Mouse (Mus musculus): Measurements from ENCODE around the gene Cenpj.

The Cenpj gene

GRCm38 (mm10) chr14:56575416-56575815 lies at the start of gene Cenpj, which contains the start of gene Parp4:
Cenpj (minus strand) TSS chr14:56575425.
Parp4 (plus strand) TSS chr14:56575619.
- in situ Hi-C loops (cut with MboI, MseI) = loop anchor here (5.0 to 10.0 kb wide), 3 partner anchors 202 to 1081 kb away; partner anchors contain the start of genes Carmil3 and Pspc1

GRCm38 (mm10) chr14:56620425-56620824 lies 45.2 kb upstream of the Cenpj start:
- in situ Hi-C loops (cut with MboI, MseI) = no loop called here

- in situ Hi-C loops (cut with MboI, MseI) = no loop called here
Observed at GRCm38 (mm10) chr14:56617470-56617869, 42.2 kb upstream of the Cenpj start.

- in situ Hi-C loops (cut with MboI, MseI) = no loop called here
Observed at GRCm38 (mm10) chr14:56613212-56613611, 38.0 kb upstream of the Cenpj start.

- in situ Hi-C loops (cut with MboI, MseI) = no loop called here
Observed at GRCm38 (mm10) chr14:56605136-56605535, 29.9 kb upstream of the Cenpj start.

- in situ Hi-C loops (cut with MboI, MseI) = no loop called here
Observed at GRCm38 (mm10) chr14:56604438-56604837, 29.2 kb upstream of the Cenpj start.

- in situ Hi-C loops (cut with MboI, MseI) = no loop called here
Observed at GRCm38 (mm10) chr14:56602069-56602468, 26.8 kb upstream of the Cenpj start.

GRCm38 (mm10) chr14:56598759-56599158 lies 23.5 kb upstream of the Cenpj start:
- in situ Hi-C loops (cut with MboI, MseI) = no loop called here

- in situ Hi-C loops (cut with MboI, MseI) = no loop called here
Observed at GRCm38 (mm10) chr14:56594811-56595210, 19.6 kb upstream of the Cenpj start.

- in situ Hi-C loops (cut with MboI, MseI) = no loop called here
Observed at GRCm38 (mm10) chr14:56592191-56592590, 17.0 kb upstream of the Cenpj start.

GRCm38 (mm10) chr14:56582294-56582693 lies 7.1 kb upstream of the Cenpj start:
- in situ Hi-C loops (cut with MboI, MseI) = no loop called here

GRCm38 (mm10) chr14:56581117-56581516 lies 5.9 kb upstream of the Cenpj start:
- in situ Hi-C loops (cut with MboI, MseI) = no loop called here

GRCm38 (mm10) chr14:56579011-56579410 lies 3.8 kb upstream of the Cenpj start:
- in situ Hi-C loops (cut with MboI, MseI) = loop anchor here (5.0 to 10.0 kb wide), 3 partner anchors 198 to 1084 kb away; partner anchors contain the start of genes Carmil3 and Pspc1

GRCm38 (mm10) chr14:56575969-56576901 lies 1.0 kb upstream of the Cenpj start:
- in situ Hi-C loops (cut with MboI, MseI) = loop anchor here (5.0 to 10.0 kb wide), 3 partner anchors 201 to 1081 kb away; partner anchors contain the start of genes Carmil3 and Pspc1

- in situ Hi-C loops (cut with MboI, MseI) = loop anchor here (10.0 kb wide), 2 partner anchors 322 to 1078 kb away; partner anchors contain the start of gene Carmil3
Observed at GRCm38 (mm10) chr14:56572546-56572945, 2.7 kb downstream of the Cenpj start.

GRCm38 (mm10) chr14:56571310-56572093 lies 3.7 kb downstream of the Cenpj start:
- in situ Hi-C loops (cut with MboI, MseI) = loop anchor here (10.0 kb wide), 2 partner anchors 323 to 1077 kb away; partner anchors contain the start of gene Carmil3

- in situ Hi-C loops (cut with MboI, MseI) = no loop called here
Observed at GRCm38 (mm10) chr14:56569041-56569440, 6.2 kb downstream of the Cenpj start.

- in situ Hi-C loops (cut with MboI, MseI) = no loop called here
Observed at GRCm38 (mm10) chr14:56567476-56567875, 7.7 kb downstream of the Cenpj start.

GRCm38 (mm10) chr14:56559134-56559533 lies 16.1 kb downstream of the Cenpj start:
- in situ Hi-C loops (cut with MboI, MseI) = no loop called here

GRCm38 (mm10) chr14:56554716-56555115 lies 20.5 kb downstream of the Cenpj start:
- in situ Hi-C loops (cut with MboI, MseI) = no loop called here

- in situ Hi-C loops (cut with MboI, MseI) = no loop called here
Observed at GRCm38 (mm10) chr14:56553331-56553730, 21.9 kb downstream of the Cenpj start.

- in situ Hi-C loops (cut with MboI, MseI) = no loop called here
Observed at GRCm38 (mm10) chr14:56552924-56553323, 22.3 kb downstream of the Cenpj start.
